Mouse (Mus musculus): ENCODE results near the gene Zar1.
"Not testable (repeated sequence)": the region's sequence is repeated elsewhere in the genome, so short reads cannot be mapped to it uniquely, and the experiment has no call there.

The Zar1 gene

GRCm38 (mm10) chr5:72580970-72581332 is at the start of gene Zar1:
Gene Zar1, minus strand, starts transcription at chr5:72581254.
- in situ Hi-C loops (cut with MboI; ENCODE audit: low sequenced_read_pairs), result not testable (repeated sequence)

- in situ Hi-C loops (cut with MboI; ENCODE audit: low sequenced_read_pairs), result no loop called here
Measured at GRCm38 (mm10) chr5:72630026-72630425, 49.0 kb upstream of the Zar1 start.

- in situ Hi-C loops (cut with MboI; ENCODE audit: low sequenced_read_pairs), result no loop called here
Measured at GRCm38 (mm10) chr5:72621022-72621421, 40.0 kb upstream of the Zar1 start.

- in situ Hi-C loops (cut with MboI; ENCODE audit: low sequenced_read_pairs), result no loop called here
Measured at GRCm38 (mm10) chr5:72617413-72617812, 36.4 kb upstream of the Zar1 start.

GRCm38 (mm10) chr5:72603138-72603537 is 22.1 kb upstream of the Zar1 start:
- in situ Hi-C loops (cut with MboI; ENCODE audit: low sequenced_read_pairs), result no loop called here

- in situ Hi-C loops (cut with MboI; ENCODE audit: low sequenced_read_pairs), result no loop called here
Measured at GRCm38 (mm10) chr5:72601006-72601405, 20.0 kb upstream of the Zar1 start.

GRCm38 (mm10) chr5:72587192-72587681 is 6.2 kb upstream of the Zar1 start, which contains the start of gene Gm5868:
Gene Gm5868, minus strand, starts transcription at chr5:72587551.
- in situ Hi-C loops (cut with MboI; ENCODE audit: low sequenced_read_pairs), result no loop called here

- in situ Hi-C loops (cut with MboI; ENCODE audit: low sequenced_read_pairs), result not testable (repeated sequence)
Measured at GRCm38 (mm10) chr5:72586667-72587191, 5.7 kb upstream of the Zar1 start.

GRCm38 (mm10) chr5:72586122-72586521 is 5.1 kb upstream of the Zar1 start:
- in situ Hi-C loops (cut with MboI; ENCODE audit: low sequenced_read_pairs), result not testable (repeated sequence)

- in situ Hi-C loops (cut with MboI; ENCODE audit: low sequenced_read_pairs), result not testable (repeated sequence)
Measured at GRCm38 (mm10) chr5:72580088-72580969, 725 bp downstream of the Zar1 start.

GRCm38 (mm10) chr5:72579599-72579998 is 1.5 kb downstream of the Zar1 start:
- in situ Hi-C loops (cut with MboI; ENCODE audit: low sequenced_read_pairs), result not testable (repeated sequence)

- in situ Hi-C loops (cut with MboI; ENCODE audit: low sequenced_read_pairs), result no loop called here
Measured at GRCm38 (mm10) chr5:72565621-72566020, 15.4 kb downstream of the Zar1 start.

- in situ Hi-C loops (cut with MboI; ENCODE audit: low sequenced_read_pairs), result not testable (repeated sequence)
Measured at GRCm38 (mm10) chr5:72563183-72563582, 17.9 kb downstream of the Zar1 start.

- in situ Hi-C loops (cut with MboI; ENCODE audit: low sequenced_read_pairs), result no loop called here
Measured at GRCm38 (mm10) chr5:72560976-72561628, 20.0 kb downstream of the Zar1 start.

GRCm38 (mm10) chr5:72559544-72560049 is 21.5 kb downstream of the Zar1 start, which contains the start of gene Nfxl1:
Gene Nfxl1, minus strand, starts transcription at chr5:72559684.
- in situ Hi-C loops (cut with MboI; ENCODE audit: low sequenced_read_pairs), result no loop called here

- in situ Hi-C loops (cut with MboI; ENCODE audit: low sequenced_read_pairs), result no loop called here
Measured at GRCm38 (mm10) chr5:72558716-72559526, 22.1 kb downstream of the Zar1 start.

- in situ Hi-C loops (cut with MboI; ENCODE audit: low sequenced_read_pairs), result no loop called here
Measured at GRCm38 (mm10) chr5:72556245-72556644, 24.8 kb downstream of the Zar1 start.

- in situ Hi-C loops (cut with MboI; ENCODE audit: low sequenced_read_pairs), result no loop called here
Measured at GRCm38 (mm10) chr5:72551209-72551608, 29.8 kb downstream of the Zar1 start.

GRCm38 (mm10) chr5:72528896-72529295 is 52.2 kb downstream of the Zar1 start:
- in situ Hi-C loops (cut with MboI; ENCODE audit: low sequenced_read_pairs), result no loop called here

Data from CH12F3 (cell line).